Mouse (Mus musculus) embryonic fibroblast, embryonic 13.5 days (primary cell): ENCODE data around the gene Pde7b.

Source experiments
- CTCF ChIP-seq: IDR thresholded peaks from 2 replicates; pipeline ENCODE4 v1.5.1; 2011; ENCODE audit warnings: mild to moderate bottlenecking, control low read depth, low read length, moderate library complexity, borderline replicate concordance; ENCODE audit not compliant: insufficient read depth
- POLR2A ChIP-seq: IDR thresholded peaks from 2 replicates; pipeline ENCODE4 v1.6.1; 2011; ENCODE audit warnings: low read depth, mild to moderate bottlenecking, control low read depth, low read length, moderate library complexity

GRCm38 (mm10) chr10:20695637-20696036, 29.2 kb downstream of the Pde7b start:
- no peak for TF ChIP-seq POLR2A
- no peak for TF ChIP-seq CTCF
